Mouse (Mus musculus) testis, adult 2 months (tissue): ENCODE results near the gene Serac1. TPM values are rescaled to one million over a fixed set of nuclear protein-coding genes. Genes with fewer than 3 reads are reported as not detected.

ENCODE experiments used
- H3K27ac ChIP-seq: fragments of 200-500 bp; 2 replicates; pipeline ENCODE4 v1.5.1; 2012; ENCODE audit warnings: low read depth, low read length; ENCODE audit not compliant: control insufficient read depth, insufficient read depth
- H3K27me3 ChIP-seq: fragments of 200-500 bp; 2 replicates; pipeline ENCODE4 v1.6.1; 2012; ENCODE audit warnings: mild to moderate bottlenecking, low read length, moderate library complexity; ENCODE audit not compliant: control insufficient read depth, insufficient read depth
- H3K36me3 ChIP-seq: fragments of 200-500 bp; 2 replicates; pipeline ENCODE4 v1.6.1; 2012; ENCODE audit warnings: mild to moderate bottlenecking, low read length; ENCODE audit not compliant: control insufficient read depth, insufficient read depth
- H3K4me1 ChIP-seq: fragments of 200-500 bp; 2 replicates; pipeline ENCODE4 v1.6.1; 2012; ENCODE audit warnings: low read length; ENCODE audit not compliant: control insufficient read depth, insufficient read depth
- H3K4me3 ChIP-seq: fragments of 200-500 bp; 2 replicates; pipeline ENCODE4 v1.5.1; 2012; ENCODE audit warnings: low read depth, mild to moderate bottlenecking, low read length, moderate library complexity, mixed read lengths; ENCODE audit not compliant: control insufficient read depth
- CTCF ChIP-seq: fragments of 200-500 bp; IDR thresholded peaks from 2 replicates; pipeline ENCODE4 v1.5.1; 2012; ENCODE audit warnings: low read depth, mild to moderate bottlenecking, inconsistent platforms, low read length, moderate library complexity; ENCODE audit not compliant: control insufficient read depth, insufficient read depth, insufficient replicate concordance
- POLR2A ChIP-seq: fragments of 200-500 bp; IDR thresholded peaks from 2 replicates; pipeline ENCODE4 v1.6.1; 2012; ENCODE audit warnings: low read depth, mild to moderate bottlenecking, inconsistent platforms, low read length, moderate library complexity; ENCODE audit not compliant: control insufficient read depth
- polyA plus RNA-seq: library from polyadenylated mRNA; depleted of rRNA; stranded (reverse); fragments of >200 nt; gene quantifications from 2 replicates; pipeline ENCODE4 v1.2.3, GENCODE M21; 2012; rRNA removed

Serac1 gene
- 7.9 and 8.6 TPM in 2 replicates for polyA plus RNA-seq

DNA sequence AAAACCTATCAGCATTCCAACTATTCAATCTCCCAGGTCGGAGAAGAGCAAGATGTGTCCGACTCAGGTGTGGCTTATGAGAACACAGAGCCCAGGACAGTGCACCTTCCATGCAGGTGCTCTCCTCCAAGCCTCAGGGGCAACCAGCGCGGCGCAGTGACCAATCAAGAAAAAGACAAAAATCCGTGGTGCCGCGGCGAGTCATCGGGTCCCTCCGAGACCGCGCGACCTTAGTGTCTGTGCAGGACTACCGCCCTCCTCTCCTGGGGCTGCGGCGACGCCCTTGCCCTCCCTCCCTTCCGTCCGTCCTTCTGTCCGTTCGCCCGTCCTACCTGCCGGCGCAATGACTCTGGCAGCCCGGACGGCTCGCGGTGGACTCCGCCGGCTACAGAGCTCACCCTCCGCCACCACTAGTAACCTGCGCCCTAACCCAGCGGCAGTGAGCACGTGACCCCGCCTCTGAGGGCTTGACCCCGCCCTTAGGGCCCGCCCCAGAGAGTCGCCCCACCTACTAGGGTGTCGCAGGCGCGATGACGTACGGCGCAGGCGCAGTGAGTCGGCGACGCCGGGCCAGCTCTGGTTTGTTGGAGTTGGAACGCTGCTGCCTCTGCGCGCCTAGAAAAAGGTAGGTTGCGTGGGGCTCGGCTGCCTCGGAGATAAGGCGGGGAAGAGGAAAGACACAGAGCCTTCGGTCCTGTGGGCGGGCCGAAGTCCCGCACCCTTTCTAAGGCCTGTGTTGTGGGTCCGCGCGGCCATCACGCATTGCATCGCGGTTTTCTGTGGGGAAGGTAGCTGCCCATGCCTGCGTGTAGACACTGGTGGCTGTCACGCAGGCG, at the start of gene Serac1, which contains the start of gene Gtf2h5:
Serac1 (minus strand) TSS at position 455 of the 836 bp plus-strand sequence.
Gtf2h5 (plus strand) TSS at position 500 of the 836 bp plus-strand sequence.
- TF ChIP-seq CTCF = no peak
- peak; percentile 83 for TF ChIP-seq POLR2A
- H3K4me1 ChIP-seq = peaks cover 2% of the 10 kb centered on the region
- no peaks in the 10 kb centered on the region for H3K36me3 ChIP-seq
- peak within 1 kb of the TSS; percentile 92 for H3K4me3 ChIP-seq
- H3K27ac ChIP-seq = peak within 1 kb of the TSS; percentile 82
- H3K27me3 ChIP-seq = no peaks in the 10 kb centered on the region

DNA sequence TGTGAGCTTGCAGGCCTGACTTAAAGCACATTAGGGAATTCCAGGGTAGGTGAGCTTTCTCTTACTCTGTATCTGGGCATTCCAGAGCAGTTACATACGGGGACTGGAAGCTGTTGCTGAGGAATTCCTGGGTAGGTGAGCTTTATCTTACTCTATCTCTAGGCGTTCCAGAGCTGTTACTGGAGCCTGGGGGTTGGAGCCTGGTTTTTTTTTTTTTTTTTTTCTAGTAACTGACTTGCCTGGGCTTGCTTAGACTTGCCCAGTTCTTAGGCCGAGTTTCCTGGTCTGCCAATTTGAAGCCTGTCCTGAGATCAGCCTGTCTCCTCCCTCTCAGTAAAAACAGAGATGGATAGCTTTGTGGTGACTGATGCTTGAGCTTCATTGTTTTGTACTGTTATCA, 48.5 kb upstream of the Serac1 start:
- no peak overlapping the region for H3K27ac ChIP-seq
- TF ChIP-seq CTCF = no peak
- TF ChIP-seq POLR2A = no peak

DNA sequence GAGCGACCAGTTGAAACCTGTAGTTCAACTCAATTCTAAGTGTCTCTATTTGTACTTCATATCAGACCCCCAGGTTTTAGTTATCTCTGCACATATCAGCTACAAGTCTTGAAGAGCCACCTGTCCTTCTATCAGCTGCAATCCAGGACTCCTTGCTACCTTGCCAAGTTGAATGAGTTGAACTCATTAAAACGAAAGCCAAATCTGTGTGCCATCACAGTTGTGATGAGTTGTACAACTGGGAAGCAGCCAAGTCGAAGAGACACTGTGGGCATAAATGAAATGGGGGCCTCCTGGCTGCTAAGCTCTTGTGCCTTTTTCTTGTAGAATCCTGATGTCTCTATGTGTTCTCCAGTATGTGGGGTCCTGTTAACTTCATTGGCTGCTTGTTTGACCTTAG, 45.9 kb upstream of the Serac1 start:
- H3K27ac ChIP-seq = no peak overlapping the region
- no peaks in the 10 kb centered on the region for H3K27me3 ChIP-seq
- no peaks in the 10 kb centered on the region for H3K36me3 ChIP-seq
- H3K4me1 ChIP-seq = no peaks in the 10 kb centered on the region
- TF ChIP-seq POLR2A (no peak), CTCF (no peak)
- H3K4me3 ChIP-seq = no peak overlapping the region

More for the DNA sequence above, 48.5 kb upstream of the Serac1 start:
- Histone ChIP-seq H3K4me1 (peaks cover 2% of the 10 kb centered on the region; the same call in 1 of the 2 replicates), H3K27me3 (no peaks in the 10 kb centered on the region), H3K36me3 (no peaks in the 10 kb centered on the region), H3K4me3 (no peak overlapping the region)

- no peaks in the 10 kb centered on the region for H3K36me3 ChIP-seq
- no peaks in the 10 kb centered on the region for H3K4me1 ChIP-seq
- H3K4me3 ChIP-seq = no peak overlapping the region
- no peak overlapping the region for H3K27ac ChIP-seq
- no peak for TF ChIP-seq POLR2A
- TF ChIP-seq CTCF = no peak
- no peaks in the 10 kb centered on the region for H3K27me3 ChIP-seq
Measured at GRCm38 (mm10) chr17:6123776-6124175, 44.2 kb upstream of the Serac1 start.

GRCm38 (mm10) chr17:6118861-6119260, 39.3 kb upstream of the Serac1 start:
- no peaks in the 10 kb centered on the region for H3K27me3 ChIP-seq
- H3K4me3 ChIP-seq = no peak overlapping the region
- no peak for TF ChIP-seq CTCF
- TF ChIP-seq POLR2A = no peak
- no peak overlapping the region for H3K27ac ChIP-seq
- no peaks in the 10 kb centered on the region for H3K4me1 ChIP-seq
- H3K36me3 ChIP-seq = no peaks in the 10 kb centered on the region

DNA sequence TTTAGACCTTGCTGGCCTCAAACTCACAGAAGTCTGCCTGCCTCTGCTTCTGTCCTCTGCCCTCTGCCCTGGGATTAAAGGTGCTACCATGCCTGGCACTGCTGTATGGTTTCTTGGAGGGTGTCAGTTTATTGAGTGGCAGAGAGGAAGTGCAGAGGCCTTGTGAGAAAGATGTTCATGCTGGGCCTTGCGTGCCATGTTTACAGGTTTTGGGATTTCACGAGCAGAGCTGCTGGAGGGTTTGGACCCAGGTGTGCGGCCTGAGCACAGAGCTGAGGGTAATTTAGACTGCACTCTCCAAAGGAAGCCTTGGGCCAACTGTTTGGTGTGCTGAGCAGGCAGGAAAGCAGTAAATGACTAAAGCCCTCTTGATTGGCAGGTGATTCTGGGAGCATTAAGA, 38.4 kb upstream of the Serac1 start:
- Histone ChIP-seq H3K36me3 (no peaks in the 10 kb centered on the region), H3K27ac (no peak overlapping the region), H3K27me3 (no peaks in the 10 kb centered on the region), H3K4me3 (no peak overlapping the region), H3K4me1 (no peaks in the 10 kb centered on the region)
- TF ChIP-seq POLR2A (no peak), CTCF (no peak)

- TF ChIP-seq POLR2A = no peak
- no peak for TF ChIP-seq CTCF
- Histone ChIP-seq H3K27me3 (no peaks in the 10 kb centered on the region), H3K27ac (no peak overlapping the region), H3K36me3 (no peaks in the 10 kb centered on the region), H3K4me3 (no peak overlapping the region), H3K4me1 (no peaks in the 10 kb centered on the region)
Measured at GRCm38 (mm10) chr17:6117148-6117725, 37.7 kb upstream of the Serac1 start.
